Mouse (Mus musculus): ENCODE data around the gene Fam189a1. TPM values are rescaled to one million over a fixed set of nuclear protein-coding genes. Genes with fewer than 3 reads are reported as not detected.

Gene Fam189a1
- total and polyA plus RNA-seq, 3 experiments, result not detected

GRCm38 (mm10) chr7:64863538-64863937 lies 292.8 kb downstream of the Fam189a1 start:
- Histone ChIP-seq H3K4me3 (ENCODE audit: control insufficient read depth in 1 of 2, insufficient read depth in 1 of 2, low read depth in 2 of 2, low read length in 2 of 2) (no peak overlapping the region), H3K9ac (ENCODE audit: control insufficient read depth, low read depth, low read length, poor library complexity, severe bottlenecking) (no peak overlapping the region), H3K9me3 (replicated peaks; ENCODE audit: insufficient read depth, low read length) (no peaks in the 10 kb centered on the region), H3K27ac (ENCODE audit: control insufficient read depth, low read depth, low read length) (no peak overlapping the region), H3K36me3 (ENCODE audit: control insufficient read depth in 1 of 2, insufficient read depth in 2 of 2, low read length in 2 of 2) (no peaks in the 10 kb centered on the region), H3K27me3 (ENCODE audit: control insufficient read depth in 1 of 2, insufficient read depth in 2 of 2, low read length in 2 of 2) (no peaks in the 10 kb centered on the region), H3K79me2 (ENCODE audit: control insufficient read depth, insufficient read depth, low read length, poor library complexity) (no peaks in the 10 kb centered on the region), H3K4me1 (ENCODE audit: control insufficient read depth in 1 of 2, insufficient read depth in 2 of 2, low read length in 2 of 2) (no peaks in the 10 kb centered on the region)
- no peak for DNase-seq (ENCODE audit: low read depth, low spot score)
- TF ChIP-seq RAD21 (IDR thresholded peaks at IDR 0.05; ENCODE audit: low read depth, low read length), result no peak
- no peak for TF ChIP-seq MAFK (IDR thresholded peaks at IDR 0.05; ENCODE audit: borderline replicate concordance, low read depth, low read length)
- no peak for TF ChIP-seq ELF1 (IDR thresholded peaks at IDR 0.05; ENCODE audit: low read depth, low read length)
- TF ChIP-seq ETS1 (IDR thresholded peaks at IDR 0.05; ENCODE audit: low read depth, low read length), result no peak
- TF ChIP-seq ZKSCAN1 (IDR thresholded peaks at IDR 0.05; ENCODE audit: low read depth, low read length), result no peak
- no peak for TF ChIP-seq NELFE (IDR thresholded peaks at IDR 0.05; ENCODE audit: low read depth, low read length)
- no peak for TF ChIP-seq ZNF384 (IDR thresholded peaks at IDR 0.05; ENCODE audit: low read depth, low read length)
- TF ChIP-seq CHD2 (IDR thresholded peaks at IDR 0.05; ENCODE audit: low read length), result no peak
- TF ChIP-seq CHD1 (IDR thresholded peaks at IDR 0.05; ENCODE audit: low read depth, low read length), result no peak
- TF ChIP-seq BHLHE40 (IDR thresholded peaks at IDR 0.05; ENCODE audit: borderline replicate concordance, low read depth, low read length), result no peak
- TF ChIP-seq EP300 (IDR thresholded peaks at IDR 0.05; ENCODE audit: low read depth in 1 of 2, low read length in 2 of 2), result no peak
- no peak for TF ChIP-seq MXI1 (IDR thresholded peaks at IDR 0.05; ENCODE audit: low read depth, low read length)
- TF ChIP-seq ZC3H11A (IDR thresholded peaks at IDR 0.05; ENCODE audit: low read depth, low read length), result no peak
- TF ChIP-seq TAL1 (IDR thresholded peaks at IDR 0.05; ENCODE audit: low read length), result no peak
- no peak for TF ChIP-seq SIN3A (IDR thresholded peaks at IDR 0.05; ENCODE audit: low read length)
- no peak for TF ChIP-seq MAX (IDR thresholded peaks at IDR 0.05; ENCODE audit: low read length)
- no peak for TF ChIP-seq ZMIZ1 (IDR thresholded peaks at IDR 0.05; ENCODE audit: low read depth, low read length)
- no peak for TF ChIP-seq POLR2AphosphoS2 (IDR thresholded peaks at IDR 0.05; ENCODE audit: low read length)

- Histone ChIP-seq H3K4me3 (ENCODE audit: control insufficient read depth in 1 of 2, insufficient read depth in 1 of 2, low read depth in 2 of 2, low read length in 2 of 2) (no peak overlapping the region), H3K36me3 (ENCODE audit: control insufficient read depth in 1 of 2, insufficient read depth in 2 of 2, low read length in 2 of 2) (no peaks in the 10 kb centered on the region), H3K9me3 (replicated peaks; ENCODE audit: insufficient read depth, low read length) (no peaks in the 10 kb centered on the region), H3K4me1 (ENCODE audit: control insufficient read depth in 1 of 2, insufficient read depth in 2 of 2, low read length in 2 of 2) (no peaks in the 10 kb centered on the region), H3K27ac (ENCODE audit: control insufficient read depth, low read depth, low read length) (no peak overlapping the region), H3K9ac (ENCODE audit: control insufficient read depth, low read depth, low read length, poor library complexity, severe bottlenecking) (no peak overlapping the region), H3K27me3 (ENCODE audit: control insufficient read depth in 1 of 2, insufficient read depth in 2 of 2, low read length in 2 of 2) (no peaks in the 10 kb centered on the region), H3K79me2 (ENCODE audit: control insufficient read depth, insufficient read depth, low read length, poor library complexity) (no peaks in the 10 kb centered on the region)
- no peak for DNase-seq (ENCODE audit: low read depth, low spot score)
- TF ChIP-seq MYB (IDR thresholded peaks at IDR 0.05; ENCODE audit: low read depth, low read length) (no peak), SMC3 (IDR thresholded peaks at IDR 0.05; ENCODE audit: low read depth, low read length) (no peak), POLR2A (IDR thresholded peaks at IDR 0.05; ENCODE audit: control insufficient read depth in 1 of 2, insufficient read depth in 1 of 2, low read depth in 1 of 2, low read length in 2 of 2, poor library complexity in 1 of 2) (no peak), ETS1 (IDR thresholded peaks at IDR 0.05; ENCODE audit: low read depth, low read length) (no peak), CHD1 (IDR thresholded peaks at IDR 0.05; ENCODE audit: low read depth, low read length) (no peak), POLR2AphosphoS2 (IDR thresholded peaks at IDR 0.05; ENCODE audit: low read length) (no peak), GATA1 (IDR thresholded peaks at IDR 0.05; ENCODE audit: low read depth, low read length) (no peak), ZC3H11A (IDR thresholded peaks at IDR 0.05; ENCODE audit: low read depth, low read length) (no peak), RCOR1 (IDR thresholded peaks at IDR 0.05; ENCODE audit: low read depth, low read length) (no peak), USF2 (IDR thresholded peaks at IDR 0.05; ENCODE audit: borderline replicate concordance in 1 of 2, insufficient read depth in 1 of 2, low read depth in 1 of 2, low read length in 2 of 2) (no peak), NELFE (IDR thresholded peaks at IDR 0.05; ENCODE audit: low read depth, low read length) (no peak), SIN3A (IDR thresholded peaks at IDR 0.05; ENCODE audit: low read length) (no peak), KAT2A (conservative IDR thresholded peaks at IDR 0.05; ENCODE audit: low read depth, low read length) (no peak), MAFK (IDR thresholded peaks at IDR 0.05; ENCODE audit: borderline replicate concordance, low read depth, low read length) (no peak), TBP (IDR thresholded peaks at IDR 0.05; ENCODE audit: low read depth, low read length) (no peak)
Observed at GRCm38 (mm10) chr7:64862978-64863377, 293.4 kb downstream of the Fam189a1 start.
